Mouse (Mus musculus): ENCODE data around the gene Akap7.
"Not testable (repeated sequence)": the region's sequence is repeated elsewhere in the genome, so short reads cannot be mapped to it uniquely, and the experiment has no call there.

The Akap7 gene

GRCm38 (mm10) chr10:25167365-25168194 lies 140.1 kb downstream of the Akap7 start:
- DNase-seq (ENCODE audit: low read depth, low spot score), result no peak
- Histone ChIP-seq H3K27me3 (ENCODE audit: control insufficient read depth, insufficient read depth, low read length, poor library complexity, severe bottlenecking) (no peaks in the 10 kb centered on the region), H3K36me3 (ENCODE audit: control insufficient read depth, insufficient read depth, low read length, poor library complexity, severe bottlenecking) (no peaks in the 10 kb centered on the region)

- H3K27me3 ChIP-seq (ENCODE audit: control insufficient read depth, insufficient read depth, low read length, poor library complexity, severe bottlenecking); H3K36me3 ChIP-seq (ENCODE audit: control insufficient read depth, insufficient read depth, low read length, poor library complexity, severe bottlenecking); DNase-seq (ENCODE audit: low read depth, low spot score): not testable (repeated sequence)
Measured at GRCm38 (mm10) chr10:25163510-25163909, 144.2 kb downstream of the Akap7 start.

GRCm38 (mm10) chr10:25161701-25162100 lies 146.0 kb downstream of the Akap7 start:
- Histone ChIP-seq H3K27me3 (ENCODE audit: control insufficient read depth, insufficient read depth, low read length, poor library complexity, severe bottlenecking) (no peaks in the 10 kb centered on the region), H3K36me3 (ENCODE audit: control insufficient read depth, insufficient read depth, low read length, poor library complexity, severe bottlenecking) (no peaks in the 10 kb centered on the region)
- no peak for DNase-seq (ENCODE audit: low read depth, low spot score)

- no peaks in the 10 kb centered on the region; the same call in 1 of the 2 replicates for H3K36me3 ChIP-seq (ENCODE audit: control insufficient read depth, insufficient read depth, low read length, poor library complexity, severe bottlenecking)
- no peak for DNase-seq (ENCODE audit: low read depth, low spot score)
Measured at GRCm38 (mm10) chr10:25158651-25159050, 149.0 kb downstream of the Akap7 start.

DNA sequence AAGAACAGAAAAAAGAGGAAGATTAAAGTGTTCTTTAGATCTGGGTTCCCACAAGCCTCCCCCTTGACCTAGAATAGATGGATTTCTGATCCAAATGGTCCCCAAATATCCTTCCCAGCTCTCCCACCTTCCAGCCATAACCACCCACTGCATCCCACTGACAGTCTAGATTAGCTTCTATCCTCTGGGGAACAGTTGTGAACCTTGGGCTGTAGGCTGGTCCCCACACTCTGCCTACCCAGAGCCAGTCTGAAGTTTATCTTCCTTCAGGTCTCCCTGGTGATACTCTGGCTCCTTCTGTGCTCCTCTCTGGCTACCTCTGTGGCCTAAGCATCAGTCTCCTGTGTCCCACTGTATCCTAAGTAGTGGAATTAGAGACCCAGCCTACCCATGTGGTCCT lies 150.3 kb downstream of the Akap7 start:
- no peaks in the 10 kb centered on the region; the same call in 1 of the 2 replicates for H3K36me3 ChIP-seq (ENCODE audit: control insufficient read depth, insufficient read depth, low read length, poor library complexity, severe bottlenecking)
- no peak for DNase-seq (ENCODE audit: low read depth, low spot score)
- no peaks in the 10 kb centered on the region for H3K27me3 ChIP-seq (ENCODE audit: control insufficient read depth, insufficient read depth, low read length, poor library complexity, severe bottlenecking)

More at GRCm38 (mm10) chr10:25158651-25159050, 149.0 kb downstream of the Akap7 start:
- no peaks in the 10 kb centered on the region for H3K27me3 ChIP-seq (ENCODE audit: control insufficient read depth, insufficient read depth, low read length, poor library complexity, severe bottlenecking)

DNA sequence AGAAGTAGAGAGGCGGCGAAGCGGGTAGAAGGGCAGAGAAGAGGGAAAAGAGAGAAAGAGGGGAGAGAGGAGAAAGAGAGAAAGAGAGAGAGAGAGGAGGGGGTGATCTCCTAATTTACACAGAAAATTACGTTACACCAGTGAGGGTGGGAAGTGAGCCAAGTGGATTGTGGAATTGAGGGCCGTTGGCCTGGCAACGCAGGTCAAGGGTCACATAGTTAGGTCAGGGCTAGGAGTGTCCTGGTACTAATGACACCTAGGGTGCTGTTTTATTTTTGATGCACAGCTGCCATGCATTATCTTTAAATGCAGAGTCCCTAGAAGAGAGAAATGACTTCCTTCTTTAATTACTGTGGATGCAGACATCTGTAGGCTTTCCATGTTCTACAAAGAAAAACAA lies 153.4 kb downstream of the Akap7 start:
- Histone ChIP-seq H3K36me3 (ENCODE audit: control insufficient read depth, insufficient read depth, low read length, poor library complexity, severe bottlenecking) (no peaks in the 10 kb centered on the region; the same call in 1 of the 2 replicates), H3K27me3 (ENCODE audit: control insufficient read depth, insufficient read depth, low read length, poor library complexity, severe bottlenecking) (no peaks in the 10 kb centered on the region)
- no peak for DNase-seq (ENCODE audit: low read depth, low spot score)

- peak; percentile 25 for DNase-seq (ENCODE audit: low read depth, low spot score)
- H3K36me3 ChIP-seq (ENCODE audit: control insufficient read depth, insufficient read depth, low read length, poor library complexity, severe bottlenecking), result no peaks in the 10 kb centered on the region; the same call in 1 of the 2 replicates
- H3K27me3 ChIP-seq (ENCODE audit: control insufficient read depth, insufficient read depth, low read length, poor library complexity, severe bottlenecking), result no peaks in the 10 kb centered on the region
Measured at GRCm38 (mm10) chr10:25151172-25151800, 156.4 kb downstream of the Akap7 start.

- Histone ChIP-seq H3K36me3 (ENCODE audit: control insufficient read depth, insufficient read depth, low read length, poor library complexity, severe bottlenecking) (no peaks in the 10 kb centered on the region), H3K27me3 (ENCODE audit: control insufficient read depth, insufficient read depth, low read length, poor library complexity, severe bottlenecking) (no peaks in the 10 kb centered on the region)
- DNase-seq (ENCODE audit: low read depth, low spot score), result no peak
Measured at GRCm38 (mm10) chr10:25145851-25146250, 161.8 kb downstream of the Akap7 start.

DNA sequence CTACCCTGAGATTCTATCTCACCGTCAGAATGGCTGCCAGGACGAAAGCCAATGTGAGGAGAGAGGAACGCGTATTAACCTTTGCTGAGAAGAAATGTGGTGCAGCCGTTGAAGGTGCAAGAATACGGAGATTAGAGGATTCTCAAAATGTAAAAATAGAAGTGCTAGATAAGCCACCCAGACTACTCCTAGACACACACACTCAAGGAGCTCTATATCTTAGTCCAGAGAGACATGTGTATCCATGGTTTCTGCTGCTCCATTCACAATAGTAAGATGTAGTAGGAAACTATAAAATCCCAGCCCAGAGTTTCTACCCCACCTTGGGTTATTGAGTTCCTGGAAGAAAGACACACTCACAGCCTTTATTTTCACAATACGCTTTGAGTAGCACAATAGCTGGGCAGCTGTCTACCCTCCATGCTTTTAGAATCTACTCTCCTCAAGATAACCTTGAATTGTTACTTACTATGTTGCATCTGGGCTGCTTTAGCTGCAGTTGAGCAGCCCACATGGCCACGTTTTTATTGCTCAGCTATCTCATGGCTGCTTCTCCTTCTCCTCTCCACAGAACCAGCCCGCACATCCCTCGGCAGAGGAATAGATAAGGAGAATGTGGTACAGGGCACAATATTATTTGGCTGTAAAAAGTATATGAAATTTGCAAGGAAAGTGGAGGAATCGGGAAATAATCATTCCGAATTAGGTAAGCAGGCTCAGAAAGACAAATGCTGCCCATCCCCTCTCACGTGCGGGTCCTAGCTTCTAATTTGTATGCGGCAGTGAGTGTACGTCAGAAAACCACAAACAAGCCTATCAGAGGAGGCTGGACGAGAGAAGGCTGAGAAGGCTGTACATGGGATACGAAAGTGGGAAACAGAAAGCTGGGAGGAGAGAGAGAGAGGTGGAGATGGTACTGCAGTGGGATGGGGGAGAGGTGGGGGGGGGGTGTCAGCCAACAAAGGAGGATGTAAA lies 162.6 kb downstream of the Akap7 start:
- no peak for DNase-seq (ENCODE audit: low read depth, low spot score)
- Histone ChIP-seq H3K36me3 (ENCODE audit: control insufficient read depth, insufficient read depth, low read length, poor library complexity, severe bottlenecking) (no peaks in the 10 kb centered on the region), H3K27me3 (ENCODE audit: control insufficient read depth, insufficient read depth, low read length, poor library complexity, severe bottlenecking) (no peaks in the 10 kb centered on the region)

- Histone ChIP-seq H3K36me3 (ENCODE audit: control insufficient read depth, insufficient read depth, low read length, poor library complexity, severe bottlenecking) (no peaks in the 10 kb centered on the region), H3K27me3 (ENCODE audit: control insufficient read depth, insufficient read depth, low read length, poor library complexity, severe bottlenecking) (no peaks in the 10 kb centered on the region)
- no peak for DNase-seq (ENCODE audit: low read depth, low spot score)
Measured at GRCm38 (mm10) chr10:25141781-25142180, 165.9 kb downstream of the Akap7 start.

GRCm38 (mm10) chr10:25140155-25140755 lies 167.4 kb downstream of the Akap7 start:
- Histone ChIP-seq H3K36me3 (ENCODE audit: control insufficient read depth, insufficient read depth, low read length, poor library complexity, severe bottlenecking) (no peaks in the 10 kb centered on the region), H3K27me3 (ENCODE audit: control insufficient read depth, insufficient read depth, low read length, poor library complexity, severe bottlenecking) (no peaks in the 10 kb centered on the region)
- no peak for DNase-seq (ENCODE audit: low read depth, low spot score)

- DNase-seq (ENCODE audit: low read depth, low spot score), result no peak
- Histone ChIP-seq H3K27me3 (ENCODE audit: control insufficient read depth, insufficient read depth, low read length, poor library complexity, severe bottlenecking) (no peaks in the 10 kb centered on the region), H3K36me3 (ENCODE audit: control insufficient read depth, insufficient read depth, low read length, poor library complexity, severe bottlenecking) (no peaks in the 10 kb centered on the region)
Measured at GRCm38 (mm10) chr10:25133581-25133980, 174.1 kb downstream of the Akap7 start.

DNA sequence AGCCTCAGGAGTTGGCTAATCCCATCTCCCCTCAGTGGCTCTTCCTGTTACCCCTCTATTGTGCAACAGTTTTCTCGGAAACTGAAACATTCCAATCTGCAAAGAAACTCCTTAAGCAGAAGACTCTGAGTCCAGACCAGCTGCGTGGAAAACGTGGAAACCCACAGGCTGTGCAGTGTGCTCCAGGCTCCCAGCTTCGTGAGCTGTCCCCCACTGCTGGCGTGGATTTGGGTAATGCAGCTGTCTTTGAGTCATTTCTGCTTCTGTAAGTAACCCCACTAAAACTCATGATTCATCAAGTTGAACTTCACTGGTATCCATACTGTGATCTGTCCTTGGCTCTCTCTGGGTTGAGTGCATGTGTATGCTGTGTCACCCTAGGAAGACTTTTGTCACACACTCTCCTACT lies 179.2 kb downstream of the Akap7 start:
- H3K27me3 ChIP-seq (ENCODE audit: control insufficient read depth, insufficient read depth, low read length, poor library complexity, severe bottlenecking), result no peaks in the 10 kb centered on the region
- H3K36me3 ChIP-seq (ENCODE audit: control insufficient read depth, insufficient read depth, low read length, poor library complexity, severe bottlenecking), result no peaks in the 10 kb centered on the region
- DNase-seq (ENCODE audit: low read depth, low spot score), result no peak

DNA sequence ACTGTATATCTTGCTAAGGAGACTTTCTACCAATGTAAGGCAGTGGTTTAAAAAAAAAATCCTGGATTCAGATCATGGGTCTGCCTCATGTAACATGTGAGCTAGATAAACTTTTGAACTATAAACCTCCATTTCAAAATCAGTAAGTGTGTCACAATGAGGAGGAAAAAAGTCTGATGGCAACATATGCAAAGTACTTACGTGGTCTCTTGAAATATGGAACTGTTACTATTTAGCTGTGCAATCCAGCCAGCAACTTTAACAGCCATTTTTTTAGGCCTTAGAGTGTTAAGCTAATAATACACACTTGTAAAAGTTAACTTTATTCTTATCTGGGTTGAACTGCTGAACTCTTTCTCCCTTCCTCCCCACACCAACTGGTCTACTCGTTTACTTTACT lies 181.6 kb downstream of the Akap7 start:
- Histone ChIP-seq H3K27me3 (ENCODE audit: control insufficient read depth, insufficient read depth, low read length, poor library complexity, severe bottlenecking) (no peaks in the 10 kb centered on the region), H3K36me3 (ENCODE audit: control insufficient read depth, insufficient read depth, low read length, poor library complexity, severe bottlenecking) (no peaks in the 10 kb centered on the region)
- DNase-seq (ENCODE audit: low read depth, low spot score), result no peak
